Mouse (Mus musculus) embryonic facial prominence, embryonic 14.5 days (tissue): ENCODE data around the gene Sik1. TPM values are rescaled to one million over a fixed set of nuclear protein-coding genes. Genes with fewer than 3 reads are reported as not detected.

Experiments
- ATAC-seq: fragments of 200-750 bp; cut with Nextera tagmentation; 2 replicates; pipeline ENCODE4 v1.8.0; 2017; ENCODE audit warnings: low read depth, moderate number of reproducible peaks, moderate TSS enrichment
- DNase-seq: peaks from one replicate; pipeline ENCODE4 v3.0.0-alpha.2; 2015; ENCODE audit warnings: low spot score
- H3K27ac ChIP-seq: fragments of 300-500 bp; sonication (generic); replicated peaks from 2 replicates; pipeline ENCODE4 v1.5.1; 2014; ENCODE audit warnings: low read depth, mild to moderate bottlenecking, low read length, moderate library complexity
- H3K27me3 ChIP-seq: fragments of 300-500 bp; sonication (generic); replicated peaks from 2 replicates; pipeline ENCODE4 v1.6.1; 2014; ENCODE audit warnings: low read length; ENCODE audit not compliant: control insufficient read depth, insufficient read depth
- H3K36me3 ChIP-seq: fragments of 300-500 bp; sonication (generic); 2 replicates; pipeline ENCODE4 v1.6.1; 2014; ENCODE audit warnings: low read length, mixed read lengths; ENCODE audit not compliant: control insufficient read depth, insufficient read depth
- H3K4me1 ChIP-seq: fragments of 300-500 bp; sonication (generic); 2 replicates; pipeline ENCODE4 v1.6.1; 2014; ENCODE audit warnings: antibody characterized with exemption, low read length; ENCODE audit not compliant: control insufficient read depth, insufficient read depth
- H3K4me2 ChIP-seq: fragments of 300-500 bp; sonication (generic); 2 replicates; pipeline ENCODE4 v1.6.1; 2014; ENCODE audit warnings: low read depth, mild to moderate bottlenecking, low read length, moderate library complexity, mixed read lengths
- H3K4me3 ChIP-seq: fragments of 300-500 bp; sonication (generic); 2 replicates; pipeline ENCODE4 v1.5.1; 2014; ENCODE audit warnings: low read depth, mild to moderate bottlenecking, low read length
- H3K9ac ChIP-seq: fragments of 300-500 bp; sonication (generic); 2 replicates; pipeline ENCODE4 v1.6.1; 2014; ENCODE audit warnings: low read depth, mild to moderate bottlenecking, low read length, moderate library complexity, mixed read lengths
- H3K9me3 ChIP-seq: fragments of 300-500 bp; sonication (generic); 2 replicates; pipeline ENCODE4 v1.6.1; 2016; ENCODE audit warnings: low read length; ENCODE audit not compliant: control insufficient read depth
- WGBS: fragments of 180-500 bp; shearing (Covaris S2); extraction: QIAGEN DNeasy Blood & Tissue Kit; methylation state at CpG from one replicate; pipeline ENCODE4 v1.1.7; 2014; 5-methylcytosine and 5-hydroxymethylcytosine counted together
- polyA plus RNA-seq: library from polyadenylated mRNA; unstranded; fragments of >200 nt; fragmentation: Nextera tagmentation; extraction: Ambion mirVana; gene quantifications from 2 replicates; pipeline ENCODE4 v1.2.1, GENCODE M21; 2014

Sik1 gene
- polyA plus RNA-seq, 1 experiment from 2014 or later = 27.8 TPM

GRCm38 (mm10) chr17:31862136-31862535 lies 6.5 kb upstream of the Sik1 start:
- Histone ChIP-seq H3K9ac (no peak overlapping the region), H3K4me3 (no peak overlapping the region), H3K36me3 (no peaks in the 10 kb centered on the region), H3K27ac (no peak overlapping the region), H3K4me1 (peaks cover 7% of the 10 kb centered on the region), H3K27me3 (no peaks in the 10 kb centered on the region), H3K4me2 (no peak overlapping the region), H3K9me3 (no peaks in the 10 kb centered on the region)
- 80% methylated on average over 6 of the region's 6 CpGs for WGBS
- DNase-seq = no peak
- no peak for ATAC-seq

- no peak overlapping the region for H3K27ac ChIP-seq
- DNase-seq = no peak
- H3K4me2 ChIP-seq = no peak overlapping the region
- peaks cover 12% of the 10 kb centered on the region for H3K4me1 ChIP-seq
- no peak for ATAC-seq
- H3K36me3 ChIP-seq = no peaks in the 10 kb centered on the region
- no peaks in the 10 kb centered on the region for H3K27me3 ChIP-seq
- no peak overlapping the region for H3K4me3 ChIP-seq
- 84% methylated on average over 5 of the region's 5 CpGs for WGBS
- no peaks in the 10 kb centered on the region for H3K9me3 ChIP-seq
- H3K9ac ChIP-seq = no peak overlapping the region
These were observed 6.1 kb upstream of the Sik1 start for GRCm38 (mm10) chr17:31861661-31862060.

- DNase-seq = no peak
- ATAC-seq = no peak
- H3K9ac ChIP-seq = no peak overlapping the region
- no peaks in the 10 kb centered on the region for H3K9me3 ChIP-seq
- no peak overlapping the region for H3K4me2 ChIP-seq
- peaks cover 15% of the 10 kb centered on the region for H3K4me1 ChIP-seq
- H3K27me3 ChIP-seq = no peaks in the 10 kb centered on the region
- no peak overlapping the region for H3K27ac ChIP-seq
- no peaks in the 10 kb centered on the region for H3K36me3 ChIP-seq
- 90% methylated on average over 8 of the region's 8 CpGs for WGBS
- H3K4me3 ChIP-seq = no peak overlapping the region
These were observed 5.3 kb upstream of the Sik1 start for GRCm38 (mm10) chr17:31860856-31861255.

GRCm38 (mm10) chr17:31859367-31859766 lies 3.8 kb upstream of the Sik1 start:
- ATAC-seq = no peak
- 59% methylated on average over 2 of the region's 2 CpGs for WGBS
- no peaks in the 10 kb centered on the region for H3K27me3 ChIP-seq
- no peak overlapping the region for H3K27ac ChIP-seq
- H3K4me1 ChIP-seq = peaks cover 8% of the 10 kb centered on the region; the same call in 1 of the 2 replicates
- DNase-seq = no peak
- no peaks in the 10 kb centered on the region for H3K36me3 ChIP-seq
- no peaks in the 10 kb centered on the region for H3K9me3 ChIP-seq
- H3K9ac ChIP-seq = no peak overlapping the region
- H3K4me3 ChIP-seq = no peak overlapping the region
- no peak overlapping the region for H3K4me2 ChIP-seq

GRCm38 (mm10) chr17:31858786-31859185 lies 3.2 kb upstream of the Sik1 start:
- H3K4me1 ChIP-seq = peaks cover 11% of the 10 kb centered on the region; the same call in 1 of the 2 replicates
- H3K27ac ChIP-seq = no peak overlapping the region
- ATAC-seq = no peak
- H3K4me3 ChIP-seq = no peak overlapping the region
- DNase-seq = no peak
- H3K9me3 ChIP-seq = no peaks in the 10 kb centered on the region
- H3K27me3 ChIP-seq = no peaks in the 10 kb centered on the region
- WGBS = 77% methylated on average over 2 of the region's 2 CpGs
- no peak overlapping the region for H3K4me2 ChIP-seq
- H3K9ac ChIP-seq = no peak overlapping the region
- H3K36me3 ChIP-seq = 0 out of 2 replicates have a peak, but pooled peaks cover 2% of the 10 kb centered on the region

DNA sequence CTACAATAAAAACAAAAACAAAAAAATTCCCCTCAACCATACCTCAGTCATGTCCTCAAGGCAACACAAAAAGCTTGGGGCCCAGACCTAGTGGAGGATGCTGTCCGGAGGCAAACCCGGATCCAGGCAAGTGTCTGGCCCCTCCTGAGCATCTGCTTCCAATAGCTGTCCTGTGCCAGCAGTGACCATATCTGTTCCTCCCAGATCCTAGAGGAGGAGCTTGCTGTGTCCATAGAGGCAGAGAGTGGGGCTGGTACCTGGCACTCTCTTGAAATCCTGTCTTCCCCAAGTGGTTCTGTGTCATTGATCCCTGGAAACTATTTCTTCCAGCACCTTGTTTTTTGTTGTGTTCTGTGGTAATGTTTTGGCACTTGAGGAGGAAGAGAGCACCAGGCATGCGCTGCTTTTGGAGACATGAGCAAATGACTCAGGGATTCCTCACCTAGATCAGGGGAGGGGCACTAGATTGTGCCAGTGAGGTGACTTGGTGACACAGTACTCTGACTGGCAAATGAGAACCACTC lies 2.4 kb upstream of the Sik1 start:
- Histone ChIP-seq H3K27me3 (no peaks in the 10 kb centered on the region), H3K4me3 (no peak overlapping the region), H3K36me3 (0 out of 2 replicates have a peak, but pooled peaks cover 6% of the 10 kb centered on the region), H3K9me3 (no peaks in the 10 kb centered on the region), H3K4me2 (no peak overlapping the region), H3K27ac (no peak overlapping the region), H3K4me1 (peaks cover 18% of the 10 kb centered on the region), H3K9ac (no peak overlapping the region)
- DNase-seq (no peak), ATAC-seq (no peak)
- 75% methylated on average over 3 of the region's 3 CpGs for WGBS

DNA sequence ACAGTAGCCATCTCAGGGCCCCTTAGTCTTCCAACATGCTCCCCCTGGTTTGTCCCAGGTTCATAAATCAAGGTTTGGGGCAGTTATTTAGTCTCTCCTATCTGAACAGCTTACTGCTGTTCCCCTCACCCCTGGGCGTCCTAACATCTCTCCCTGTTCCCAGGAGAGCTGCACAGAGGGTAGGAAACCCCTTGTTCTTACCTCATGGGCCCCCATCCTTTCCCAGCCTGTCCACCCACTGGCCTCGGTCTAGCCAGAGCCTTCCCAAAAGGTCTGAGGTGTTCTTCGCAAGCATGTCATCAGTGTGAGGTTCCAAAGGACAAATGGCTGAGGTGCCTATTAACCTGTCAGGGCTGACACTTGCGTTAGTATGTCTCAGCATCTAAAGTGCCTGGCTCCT lies 1.6 kb upstream of the Sik1 start:
- WGBS = 90% methylated on average over 4 of the region's 4 CpGs
- H3K4me3 ChIP-seq = no peak overlapping the region
- H3K9ac ChIP-seq = 0 out of 2 replicates have a peak overlapping the region, but pooled peaks have one; percentile 81
- H3K4me1 ChIP-seq = peaks cover 22% of the 10 kb centered on the region
- peak overlapping the region; percentile 91; the same call in 1 of the 2 replicates for H3K27ac ChIP-seq
- H3K4me2 ChIP-seq = peak overlapping the region; percentile 88; the same call in 1 of the 2 replicates
- DNase-seq (no peak), ATAC-seq (no peak)
- no peaks in the 10 kb centered on the region for H3K27me3 ChIP-seq
- H3K9me3 ChIP-seq = no peaks in the 10 kb centered on the region
- 0 out of 2 replicates have a peak, but pooled peaks cover 8% of the 10 kb centered on the region for H3K36me3 ChIP-seq

DNA sequence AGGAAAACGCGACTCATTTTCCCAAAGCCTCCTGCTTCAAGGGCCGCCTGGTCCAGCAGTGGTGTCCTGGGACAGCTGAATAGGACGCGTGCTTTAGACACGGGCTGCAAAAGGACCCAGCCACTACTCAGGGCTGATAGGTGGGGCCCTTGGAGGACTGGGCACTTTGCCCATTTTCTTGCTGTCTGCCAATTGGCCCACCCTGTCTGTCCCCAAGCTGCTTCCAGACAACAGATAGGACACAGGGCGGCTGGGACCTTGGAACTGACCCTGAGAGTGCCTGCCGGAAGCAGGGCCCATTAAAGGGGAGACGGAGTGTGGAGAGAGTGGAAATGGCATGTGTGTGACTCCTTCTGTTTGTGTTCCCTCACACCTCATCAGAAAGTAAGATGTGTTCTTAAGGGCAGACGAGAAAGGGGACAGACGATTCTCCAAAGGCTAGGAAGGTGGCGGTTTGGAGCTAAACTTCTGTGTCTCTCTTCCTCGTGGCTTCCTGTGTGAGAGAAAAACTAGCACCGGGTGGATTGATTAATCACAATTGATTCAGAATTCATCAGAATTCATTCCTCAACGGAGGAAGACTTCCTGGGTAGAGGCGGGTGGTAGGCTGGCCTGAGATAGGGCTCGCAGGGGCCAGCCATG lies 1.0 kb upstream of the Sik1 start:
- peak overlapping the region; percentile 91 for H3K27ac ChIP-seq
- H3K4me1 ChIP-seq = peaks cover 22% of the 10 kb centered on the region
- peak overlapping the region; percentile 88 for H3K4me2 ChIP-seq
- peak overlapping the region; percentile 81 for H3K9ac ChIP-seq
- H3K9me3 ChIP-seq = no peaks in the 10 kb centered on the region
- ATAC-seq (peak; percentile 47), DNase-seq (peak; percentile 87)
- peak overlapping the region; percentile 95 for H3K4me3 ChIP-seq
- H3K27me3 ChIP-seq = no peaks in the 10 kb centered on the region
- H3K36me3 ChIP-seq = peaks cover 11% of the 10 kb centered on the region; the same call in 1 of the 2 replicates
- 28% methylated on average over 17 of the region's 17 CpGs for WGBS
